Mouse (Mus musculus): ENCODE measurements at regions not wholly inside any gene's neighbourhood (a gene's known extent, or its start where the extent isn't known, plus 50 kb on each side); places are given as distances from the start of the nearest gene placed in this dataset.

- intact Hi-C loops (cut with DNase I): no loop called here
- DNase-seq (ENCODE audit: low spot score in 2 of 2): no peak
Observed at GRCm38 (mm10) chr5:51168206-51168605, 399.3 kb downstream of the Ppargc1a start.

GRCm38 (mm10) chr5:51156901-51157300 lies 410.6 kb downstream of the Ppargc1a start:
- intact Hi-C loops (cut with DNase I): no loop called here

GRCm38 (mm10) chr5:51144842-51145241 lies 422.7 kb downstream of the Ppargc1a start:
- no peak for DNase-seq (ENCODE audit: low spot score in 2 of 2)
- intact Hi-C loops (cut with DNase I): no loop called here

More at GRCm38 (mm10) chr5:51156901-51157300, 410.6 kb downstream of the Ppargc1a start:
- no peak for DNase-seq (ENCODE audit: low spot score in 2 of 2)

- intact Hi-C loops (cut with DNase I): no loop called here
- DNase-seq (ENCODE audit: low spot score in 2 of 2): no peak
Observed at GRCm38 (mm10) chr5:51125091-51125490, 442.4 kb downstream of the Ppargc1a start.

- intact Hi-C loops (cut with DNase I): no loop called here
- DNase-seq (ENCODE audit: low spot score in 2 of 2): no peak
Observed at GRCm38 (mm10) chr5:51110006-51110405, 457.5 kb downstream of the Ppargc1a start.

GRCm38 (mm10) chr5:51108737-51109136 lies 458.8 kb downstream of the Ppargc1a start:
- intact Hi-C loops (cut with DNase I): no loop called here

GRCm38 (mm10) chr5:51108181-51108580 lies 459.3 kb downstream of the Ppargc1a start:
- intact Hi-C loops (cut with DNase I): no loop called here

More at GRCm38 (mm10) chr5:51108737-51109136, 458.8 kb downstream of the Ppargc1a start:
- no peak for DNase-seq (ENCODE audit: low spot score in 2 of 2)

GRCm38 (mm10) chr5:51099902-51100301 lies 467.6 kb downstream of the Ppargc1a start:
- DNase-seq (ENCODE audit: low spot score in 2 of 2): no peak
- intact Hi-C loops (cut with DNase I): no loop called here

More at GRCm38 (mm10) chr5:51108181-51108580, 459.3 kb downstream of the Ppargc1a start:
- DNase-seq (ENCODE audit: low spot score in 2 of 2): no peak

- intact Hi-C loops (cut with DNase I): no loop called here
- no peak for DNase-seq (ENCODE audit: low spot score in 2 of 2)
Observed at GRCm38 (mm10) chr5:51072674-51073468, 494.7 kb downstream of the Ppargc1a start.

GRCm38 (mm10) chr5:51072146-51072545 lies 495.4 kb downstream of the Ppargc1a start:
- DNase-seq (ENCODE audit: low spot score in 2 of 2): no peak
- intact Hi-C loops (cut with DNase I): no loop called here

- intact Hi-C loops (cut with DNase I): no loop called here
- no peak for DNase-seq (ENCODE audit: low spot score in 2 of 2)
Observed at GRCm38 (mm10) chr5:51069668-51070067, 497.9 kb downstream of the Ppargc1a start.

GRCm38 (mm10) chr5:51045872-51046271 lies 521.7 kb downstream of the Ppargc1a start:
- intact Hi-C loops (cut with DNase I): no loop called here

GRCm38 (mm10) chr5:51041541-51042217 lies 525.8 kb downstream of the Ppargc1a start:
- DNase-seq (ENCODE audit: low spot score in 2 of 2): no peak
- intact Hi-C loops (cut with DNase I): no loop called here

More at GRCm38 (mm10) chr5:51045872-51046271, 521.7 kb downstream of the Ppargc1a start:
- no peak for DNase-seq (ENCODE audit: low spot score in 2 of 2)

- intact Hi-C loops (cut with DNase I): no loop called here
Observed at GRCm38 (mm10) chr5:51040926-51041325, 526.6 kb downstream of the Ppargc1a start.

GRCm38 (mm10) chr5:51040463-51040862 lies 527.1 kb downstream of the Ppargc1a start:
- intact Hi-C loops (cut with DNase I): no loop called here
- no peak for DNase-seq (ENCODE audit: low spot score in 2 of 2)

More at GRCm38 (mm10) chr5:51040926-51041325, 526.6 kb downstream of the Ppargc1a start:
- DNase-seq (ENCODE audit: low spot score in 2 of 2): no peak

GRCm38 (mm10) chr5:51039713-51040178 lies 527.8 kb downstream of the Ppargc1a start:
- DNase-seq (ENCODE audit: low spot score in 2 of 2): no peak
- intact Hi-C loops (cut with DNase I): no loop called here

GRCm38 (mm10) chr5:51036450-51036990 lies 531.0 kb downstream of the Ppargc1a start:
- intact Hi-C loops (cut with DNase I): no loop called here
- DNase-seq (ENCODE audit: low spot score in 2 of 2): no peak

- intact Hi-C loops (cut with DNase I): no loop called here
Observed at GRCm38 (mm10) chr5:51028966-51029365, 538.6 kb downstream of the Ppargc1a start.

GRCm38 (mm10) chr5:50990822-50991537 lies 576.5 kb downstream of the Ppargc1a start:
- DNase-seq (ENCODE audit: low spot score in 2 of 2): no peak
- intact Hi-C loops (cut with DNase I): no loop called here

More at GRCm38 (mm10) chr5:51028966-51029365, 538.6 kb downstream of the Ppargc1a start:
- DNase-seq (ENCODE audit: low spot score in 2 of 2): no peak

All from left cerebral cortex, postnatal 36 days (tissue).